Comparison of ENCODE assay signal across 9 mouse cellular contexts in genomic region chr1:24586370-24587140, GRCm38 (mm10). TPM values are rescaled to one million over a fixed set of nuclear protein-coding genes. Genes with fewer than 3 reads are reported as not detected.
DNase-seq lines count a peak whose midpoint lies in the region; ATAC-seq lines count a peak whose summit lies in the region.
"Had no signal": no experiment of that assay in that cellular context is flagged by ENCODE, and none has a peak within 500 bp of the region (broad histone marks: within the 10 kb centered on the region; RNA-seq: fewer than 3 reads in every experiment).

No protein-coding gene starts in this region.

- peak overlapping the region; percentile 97 for H3K4me2 ChIP-seq in kidney, embryonic 14.5 days (replicated peaks; ENCODE audit: low read depth, low read length)
- H3K4me2 ChIP-seq in hindbrain, embryonic 15.5 days: peak overlapping the region; percentile 98
- H3K4me2 ChIP-seq in limb, embryonic 12.5 days: peak overlapping the region; percentile 90
- peak overlapping the region; percentile 99 for H3K4me2 ChIP-seq in neural tube, embryonic 13.5 days

- no peak for DNase-seq in kidney, adult 11 months
- DNase-seq in cerebellum, adult 9-11 months: peak; percentile 57
- peak; percentile 6 to 36 for DNase-seq in frontal cortex, postnatal 10 days (ENCODE audit: low spot score in 2 of 2)
- no peak for DNase-seq in spleen, postnatal 36 days (ENCODE audit: low spot score in 2 of 2)

- no peaks in the 10 kb centered on the region for H3K9me3 ChIP-seq in kidney, embryonic 14.5 days (ENCODE audit: control insufficient read depth, low read length)
- H3K9me3 ChIP-seq in hindbrain, embryonic 15.5 days: no peaks in the 10 kb centered on the region
- H3K9me3 ChIP-seq in limb, embryonic 12.5 days: no peaks in the 10 kb centered on the region
- no peaks in the 10 kb centered on the region for H3K9me3 ChIP-seq in neural tube, embryonic 13.5 days

- no peaks in the 10 kb centered on the region for H3K36me3 ChIP-seq in kidney, embryonic 14.5 days (ENCODE audit: control insufficient read depth, insufficient read depth, low read length)
- no peaks in the 10 kb centered on the region for H3K36me3 ChIP-seq in hindbrain, embryonic 15.5 days
- no peaks in the 10 kb centered on the region for H3K36me3 ChIP-seq in limb, embryonic 12.5 days
- no peaks in the 10 kb centered on the region for H3K36me3 ChIP-seq in neural tube, embryonic 13.5 days

- H3K27ac ChIP-seq in kidney, embryonic 14.5 days (ENCODE audit: low read depth, low read length): no peak overlapping the region
- H3K27ac ChIP-seq in hindbrain, embryonic 15.5 days (replicated peaks): no peak overlapping the region
- H3K27ac ChIP-seq in limb, embryonic 12.5 days: no peak overlapping the region
- H3K27ac ChIP-seq in neural tube, embryonic 13.5 days (replicated peaks): no peak overlapping the region

- H3K4me3 ChIP-seq in kidney, embryonic 14.5 days (ENCODE audit: low read length): peak overlapping the region; percentile 50
- H3K4me3 ChIP-seq in hindbrain, embryonic 15.5 days: peak overlapping the region; percentile 56
- peak overlapping the region; percentile 53 for H3K4me3 ChIP-seq in limb, embryonic 12.5 days (replicated peaks)
- peak overlapping the region; percentile 64 for H3K4me3 ChIP-seq in neural tube, embryonic 13.5 days

- WGBS in kidney, embryonic 14.5 days: under 1% methylated on average over 63 of the region's 72 CpGs
- WGBS in hindbrain, embryonic 15.5 days: under 1% methylated on average over 72 of the region's 72 CpGs
- WGBS in limb, embryonic 12.5 days: 1% methylated on average over 72 of the region's 72 CpGs
- WGBS in neural tube, embryonic 13.5 days: under 1% methylated on average over 72 of the region's 72 CpGs

- peak; percentile 93 for ATAC-seq in kidney, embryonic 14.5 days (ENCODE audit: low FRiP score, low TSS enrichment)
- ATAC-seq in hindbrain, embryonic 15.5 days (ENCODE audit: low FRiP score, low read depth): peak; percentile 83
- ATAC-seq in limb, embryonic 12.5 days (ENCODE audit: insufficient number of reproducible peaks, insufficient read depth, low FRiP score, low TSS enrichment, low read depth): peak; percentile 71; the same call in 1 of the 2 replicates
- peak; percentile 84 for ATAC-seq in neural tube, embryonic 13.5 days (ENCODE audit: low read depth)

- peaks cover 59% of the 10 kb centered on the region for H3K27me3 ChIP-seq in kidney, embryonic 14.5 days (ENCODE audit: control insufficient read depth, insufficient read depth, low read length)
- peaks cover 32% of the 10 kb centered on the region for H3K27me3 ChIP-seq in hindbrain, embryonic 15.5 days
- peaks cover 49% of the 10 kb centered on the region for H3K27me3 ChIP-seq in limb, embryonic 12.5 days
- peaks cover 67% of the 10 kb centered on the region for H3K27me3 ChIP-seq in neural tube, embryonic 13.5 days
- H3K27me3 ChIP-seq: CH12.LX had no signal

- peak overlapping the region; percentile 50; the same call in 1 of the 2 replicates for H3K9ac ChIP-seq in kidney, embryonic 14.5 days (ENCODE audit: low read depth, low read length)
- peak overlapping the region; percentile 56 for H3K9ac ChIP-seq in hindbrain, embryonic 15.5 days
- H3K9ac ChIP-seq in limb, embryonic 12.5 days (replicated peaks): peak overlapping the region; percentile 65
- H3K9ac ChIP-seq in neural tube, embryonic 13.5 days: peak overlapping the region; percentile 74

- H3K4me1 ChIP-seq in kidney, embryonic 14.5 days (ENCODE audit: control insufficient read depth, insufficient read depth, low read length): 0 out of 2 replicates have a peak, but pooled peaks cover 3% of the 10 kb centered on the region
- H3K4me1 ChIP-seq in hindbrain, embryonic 15.5 days (replicated peaks): peaks cover 12% of the 10 kb centered on the region
- no peaks in the 10 kb centered on the region; the same call in 1 of the 2 replicates for H3K4me1 ChIP-seq in limb, embryonic 12.5 days (replicated peaks)
- peaks cover 15% of the 10 kb centered on the region for H3K4me1 ChIP-seq in neural tube, embryonic 13.5 days (replicated peaks)

RNA-seq across cellular contexts. Expression of gene Col19a1, which starts 0.7 kb away (rescaled TPM):
- 0.09 TPM in 1 of 2 replicates, not detected in the other for polyA plus RNA-seq in kidney, embryonic 14.5 days (2014; fragmentation: Nextera tagmentation; extraction: Ambion mirVana)
- 2.1 and 2.3 TPM in 2 replicates for polyA plus RNA-seq in hindbrain, embryonic 15.5 days (2015; fragmentation: Nextera tagmentation; extraction: Ambion mirVana)
- 5.5 and 6.2 TPM in 2 replicates for polyA plus RNA-seq in limb, embryonic 12.5 days (2016; fragmentation: Nextera tagmentation; extraction: Ambion mirVana)
- polyA plus RNA-seq in neural tube, embryonic 13.5 days (2015; fragmentation: Nextera tagmentation; extraction: Ambion mirVana): 2.5 and 2.9 TPM in 2 replicates

Comparison
In these comparisons a context has a peak if more than half of its experiments do, and no peak if none do; other contexts are left out.
1. DNase-seq: peak in cerebellum, adult 9-11 months (single experiment) and frontal cortex, postnatal 10 days (2 of 2); none in kidney, adult 11 months (single experiment) and spleen, postnatal 36 days (0 of 2).
2. Peak in every context shown above with its lines, with median percentiles within 50 percentile points of each other: ATAC-seq, H3K4me2 ChIP-seq, H3K4me3 ChIP-seq and H3K9ac ChIP-seq.